Mouse (Mus musculus) midbrain, postnatal 0 days (tissue): ENCODE measurements around the gene Gpr27. TPM values are rescaled to one million over a fixed set of nuclear protein-coding genes. Genes with fewer than 3 reads are reported as not detected.

Experiments used
- ATAC-seq: fragments of 200-750 bp; cut with Nextera tagmentation; 2 replicates; pipeline ENCODE4 v1.8.0; 2017; ENCODE audit warnings: moderate number of reproducible peaks, mild to moderate bottlenecking, moderate TSS enrichment, moderate library complexity; ENCODE audit not compliant: low FRiP score
- DNase-seq: peaks from one replicate; pipeline ENCODE4 v3.0.0-alpha.2; 2015; ENCODE audit warnings: low spot score
- H3K27ac ChIP-seq: fragments of 300-500 bp; sonication (generic); 2 replicates; pipeline ENCODE4 v1.5.1; 2014; ENCODE audit warnings: low read depth, mild to moderate bottlenecking, low read length, mixed read lengths
- H3K27me3 ChIP-seq: fragments of 300-500 bp; sonication (generic); 2 replicates; pipeline ENCODE4 v1.6.1; 2014; ENCODE audit warnings: low read length, control low read depth, mixed read lengths; ENCODE audit not compliant: insufficient read depth
- H3K36me3 ChIP-seq: fragments of 300-500 bp; sonication (generic); 2 replicates; pipeline ENCODE4 v1.6.1; 2014; ENCODE audit warnings: low read length, control low read depth, mixed read lengths; ENCODE audit not compliant: insufficient read depth
- H3K4me1 ChIP-seq: fragments of 300-500 bp; sonication (generic); 2 replicates; pipeline ENCODE4 v1.6.1; 2014; ENCODE audit warnings: mild to moderate bottlenecking, control low read depth, antibody characterized with exemption, low read length, mixed read lengths; ENCODE audit not compliant: insufficient read depth
- H3K4me2 ChIP-seq: fragments of 300-500 bp; sonication (generic); 2 replicates; pipeline ENCODE4 v1.6.1; 2014; ENCODE audit warnings: low read depth, mild to moderate bottlenecking, low read length, mixed read lengths; ENCODE audit not compliant: poor library complexity, severe bottlenecking
- H3K4me3 ChIP-seq: fragments of 300-500 bp; sonication (generic); 2 replicates; pipeline ENCODE4 v1.5.1; 2014; ENCODE audit warnings: low read depth, mild to moderate bottlenecking, low read length, moderate library complexity
- H3K9ac ChIP-seq: fragments of 300-500 bp; sonication (generic); replicated peaks from 2 replicates; pipeline ENCODE4 v1.6.1; 2014; ENCODE audit warnings: mild to moderate bottlenecking, low read length, moderate library complexity, mixed read lengths; ENCODE audit not compliant: poor library complexity, severe bottlenecking
- H3K9me3 ChIP-seq: fragments of 300-500 bp; sonication (generic); 2 replicates; pipeline ENCODE4 v1.6.1; 2016; ENCODE audit warnings: low read length, control low read depth
- CTCF ChIP-seq: IDR thresholded peaks from 2 replicates; pipeline ENCODE4 v1.5.1; 2016; ENCODE audit warnings: antibody characterized with exemption, mild to moderate bottlenecking
- WGBS: fragments of 180-500 bp; shearing (Covaris S2); extraction: QIAGEN DNeasy Blood & Tissue Kit; methylation state at CpG from one replicate; pipeline ENCODE4 v1.1.7; 2014; 5-methylcytosine and 5-hydroxymethylcytosine counted together
- polyA plus RNA-seq: library from polyadenylated mRNA; unstranded; fragments of >200 nt; fragmentation: Nextera tagmentation; extraction: Ambion mirVana; gene quantifications from 2 replicates; pipeline ENCODE4 v1.2.1, GENCODE M21; 2015
- total RNA-seq: library from RNA; depleted of rRNA; stranded (reverse); fragments of >200 nt; gene quantifications from 2 replicates; pipeline ENCODE4 v1.2.3, GENCODE M21; 2014

The Gpr27 gene
- total and polyA plus RNA-seq, 2 experiments from 2014 or later = 27.8 to 110 TPM

DNA sequence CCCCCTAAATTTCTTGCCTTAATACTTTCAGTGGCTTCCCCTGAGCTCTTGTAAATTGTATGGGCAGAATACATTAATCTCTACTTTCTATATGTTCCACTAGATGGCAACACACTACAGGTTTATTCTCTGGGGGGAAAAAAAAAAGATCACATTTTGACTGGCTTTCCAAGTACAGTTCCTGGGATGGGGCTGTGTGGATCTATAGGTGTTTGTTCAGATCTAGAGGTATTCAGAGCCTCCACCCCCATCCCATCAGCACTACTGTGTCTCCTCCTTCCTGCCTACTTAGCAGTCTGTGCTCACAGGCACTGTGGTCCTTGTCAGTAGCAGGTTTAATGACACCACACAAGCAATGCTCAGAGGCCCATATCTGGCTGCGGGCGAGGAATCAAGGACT lies 40.1 kb upstream of the Gpr27 start:
- no peak overlapping the region for H3K9ac ChIP-seq
- 77% methylated on average over 2 of the region's 2 CpGs for WGBS
- TF ChIP-seq CTCF = peak; percentile 69
- H3K9me3 ChIP-seq = no peaks in the 10 kb centered on the region
- H3K4me3 ChIP-seq = no peak overlapping the region
- H3K36me3 ChIP-seq = no peaks in the 10 kb centered on the region
- H3K27ac ChIP-seq = no peak overlapping the region
- H3K4me2 ChIP-seq = no peak overlapping the region
- H3K4me1 ChIP-seq = no peaks in the 10 kb centered on the region
- no peaks in the 10 kb centered on the region for H3K27me3 ChIP-seq
- ATAC-seq (no peak), DNase-seq (peak; percentile 67)

DNA sequence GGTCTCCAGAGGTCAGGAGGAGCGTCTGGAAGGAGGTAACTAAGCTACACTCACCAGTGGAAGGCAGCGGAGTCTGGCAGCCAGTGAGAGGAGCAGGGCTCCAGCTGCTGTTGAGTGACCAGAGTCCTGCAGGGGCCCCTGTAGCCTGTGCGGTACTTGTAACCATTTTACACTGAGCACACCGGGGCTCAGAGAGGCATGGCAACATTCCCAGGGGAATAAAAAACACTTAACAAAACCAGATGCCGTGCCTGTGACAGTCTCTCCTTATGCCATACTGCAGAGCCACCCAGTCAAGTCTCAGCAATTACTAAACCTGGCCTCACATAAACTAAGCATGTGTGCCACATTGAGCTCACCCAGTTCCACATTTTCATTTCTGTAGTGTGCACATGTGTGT lies 38.1 kb upstream of the Gpr27 start:
- Histone ChIP-seq H3K27ac (no peak overlapping the region), H3K9me3 (no peaks in the 10 kb centered on the region), H3K4me3 (no peak overlapping the region), H3K36me3 (no peaks in the 10 kb centered on the region), H3K4me2 (no peak overlapping the region), H3K4me1 (no peaks in the 10 kb centered on the region), H3K27me3 (no peaks in the 10 kb centered on the region), H3K9ac (no peak overlapping the region)
- 54% methylated on average over 5 of the region's 5 CpGs for WGBS
- no peak for ATAC-seq
- DNase-seq = no peak
- TF ChIP-seq CTCF = no peak

DNA sequence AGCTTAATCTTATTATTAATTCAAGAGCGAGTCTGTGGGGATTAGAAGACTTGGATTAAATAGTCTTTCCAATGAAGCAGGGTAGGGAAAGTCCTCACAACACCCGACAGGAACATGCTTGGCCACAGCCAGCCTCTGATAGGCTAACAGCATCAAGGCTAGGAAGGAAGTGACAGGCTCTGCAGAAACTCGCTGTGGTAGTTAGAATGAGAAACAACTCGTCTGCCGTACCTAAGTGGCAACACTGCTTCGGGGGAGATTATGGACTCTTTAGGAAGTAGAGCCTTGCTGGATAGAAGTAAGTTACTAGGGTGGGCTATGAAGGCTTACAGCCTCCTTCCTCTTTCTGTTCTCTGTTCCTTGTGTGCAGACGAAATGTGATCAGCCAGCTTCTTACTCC lies 37.0 kb upstream of the Gpr27 start:
- H3K4me1 ChIP-seq = no peaks in the 10 kb centered on the region
- WGBS = 40% methylated on average over 7 of the region's 7 CpGs

DNA sequence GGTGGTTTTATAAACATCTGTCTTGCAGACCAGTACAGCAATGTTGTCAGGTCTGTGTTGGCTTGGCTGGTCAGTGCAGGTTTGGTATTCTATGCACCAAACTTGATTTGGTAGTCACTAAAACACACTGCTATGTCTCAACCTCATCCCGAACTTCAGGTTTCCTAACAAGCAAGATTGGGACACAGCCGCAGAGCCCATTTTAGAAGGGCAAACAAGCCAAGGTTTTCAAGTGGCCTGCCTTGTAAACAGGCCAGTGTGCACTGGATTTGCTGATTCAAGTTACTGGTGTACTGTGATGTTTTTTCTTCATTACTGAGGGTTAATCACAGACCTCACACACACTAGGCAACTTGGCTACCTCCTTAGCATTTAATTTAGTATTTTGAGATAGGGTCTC lies 36.4 kb upstream of the Gpr27 start:
- Histone ChIP-seq H3K9me3 (no peaks in the 10 kb centered on the region), H3K36me3 (no peaks in the 10 kb centered on the region), H3K4me2 (no peak overlapping the region), H3K27ac (no peak overlapping the region), H3K9ac (no peak overlapping the region), H3K27me3 (no peaks in the 10 kb centered on the region), H3K4me1 (no peaks in the 10 kb centered on the region), H3K4me3 (no peak overlapping the region)
- WGBS = 88% methylated on average over 2 of the region's 2 CpGs
- no peak for TF ChIP-seq CTCF
- DNase-seq = no peak
- no peak for ATAC-seq

More for the DNA sequence above, 37.0 kb upstream of the Gpr27 start:
- no peaks in the 10 kb centered on the region for H3K36me3 ChIP-seq
- H3K4me2 ChIP-seq = no peak overlapping the region
- TF ChIP-seq CTCF = no peak
- H3K4me3 ChIP-seq = no peak overlapping the region
- no peak for ATAC-seq
- H3K27ac ChIP-seq = no peak overlapping the region
- H3K27me3 ChIP-seq = no peaks in the 10 kb centered on the region
- H3K9me3 ChIP-seq = no peaks in the 10 kb centered on the region
- no peak for DNase-seq
- no peak overlapping the region for H3K9ac ChIP-seq

DNA sequence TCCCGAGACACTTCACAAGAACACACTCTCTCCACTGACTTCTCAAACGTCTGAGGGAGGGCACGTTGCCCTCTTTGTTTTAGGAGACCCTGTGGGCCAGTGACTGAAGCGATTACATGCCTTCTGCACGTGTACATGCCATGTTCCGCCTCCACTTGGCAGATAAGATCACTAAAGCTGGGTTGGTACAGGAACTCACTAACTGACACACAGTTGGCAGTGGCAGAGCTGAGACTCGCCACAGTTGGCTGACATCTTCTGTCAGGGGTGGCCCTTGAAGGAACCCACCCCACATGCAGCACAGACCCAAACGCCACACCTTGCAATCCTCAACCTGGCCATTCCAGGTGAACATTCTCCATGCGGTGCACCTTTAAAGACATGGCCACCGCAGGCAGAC lies 33.9 kb upstream of the Gpr27 start:
- ATAC-seq (no peak), DNase-seq (no peak)
- no peaks in the 10 kb centered on the region for H3K9me3 ChIP-seq
- H3K4me2 ChIP-seq = no peak overlapping the region
- H3K27ac ChIP-seq = no peak overlapping the region
- no peaks in the 10 kb centered on the region for H3K4me1 ChIP-seq
- H3K36me3 ChIP-seq = no peaks in the 10 kb centered on the region
- no peak for TF ChIP-seq CTCF
- WGBS = 87% methylated on average over 10 of the region's 10 CpGs
- H3K9ac ChIP-seq = no peak overlapping the region
- H3K4me3 ChIP-seq = no peak overlapping the region
- H3K27me3 ChIP-seq = no peaks in the 10 kb centered on the region

DNA sequence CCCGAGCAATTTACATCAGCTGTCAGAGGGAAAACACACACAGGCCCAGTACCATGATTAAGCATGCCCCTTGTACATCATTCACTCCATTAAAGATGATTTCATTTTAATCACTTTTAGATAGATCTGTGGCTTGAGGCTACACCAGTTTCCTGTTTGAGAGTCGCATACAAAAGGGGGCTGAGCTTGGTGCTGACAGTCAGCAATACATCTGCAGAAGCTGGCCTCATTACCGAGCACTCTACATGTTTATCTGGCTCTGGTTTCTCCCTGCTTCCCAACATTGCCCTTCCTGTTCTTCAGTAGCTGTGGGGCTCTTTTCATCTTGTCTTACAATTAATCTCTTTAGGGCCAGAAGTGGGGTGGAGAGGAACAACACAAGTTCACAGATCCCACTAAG lies 32.0 kb upstream of the Gpr27 start:
- DNase-seq = no peak
- H3K4me1 ChIP-seq = 0 out of 2 replicates have a peak, but pooled peaks cover 2% of the 10 kb centered on the region
- no peak overlapping the region for H3K9ac ChIP-seq
- ATAC-seq = no peak
- no peak overlapping the region for H3K4me2 ChIP-seq
- no peaks in the 10 kb centered on the region for H3K9me3 ChIP-seq
- H3K27ac ChIP-seq = no peak overlapping the region
- no peak overlapping the region for H3K4me3 ChIP-seq
- 32% methylated on average over 3 of the region's 3 CpGs for WGBS
- TF ChIP-seq CTCF = no peak
- no peaks in the 10 kb centered on the region for H3K36me3 ChIP-seq
- no peaks in the 10 kb centered on the region for H3K27me3 ChIP-seq

DNA sequence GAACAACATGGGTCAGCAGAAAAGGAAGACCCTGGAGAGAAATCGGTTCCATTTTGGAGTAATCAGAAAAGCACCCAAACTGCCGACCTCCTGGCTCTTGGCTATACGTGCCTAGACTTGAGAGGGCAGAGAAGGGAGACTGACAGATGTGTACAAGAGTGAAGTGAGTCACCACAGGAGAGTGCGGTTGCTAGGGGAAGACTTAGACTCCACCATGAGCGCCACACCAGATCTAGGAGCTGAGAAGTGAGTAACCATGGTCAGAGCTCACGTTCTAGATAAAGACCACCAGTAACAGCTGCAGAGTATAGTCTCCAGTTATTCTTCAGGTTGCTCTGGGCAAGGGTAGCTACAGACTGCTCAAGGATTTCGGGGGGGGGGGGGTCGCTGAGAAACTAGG lies 29.2 kb upstream of the Gpr27 start:
- WGBS = 85% methylated on average over 7 of the region's 8 CpGs
- no peaks in the 10 kb centered on the region for H3K36me3 ChIP-seq
- no peak overlapping the region for H3K27ac ChIP-seq
- no peak overlapping the region for H3K4me3 ChIP-seq
- no peaks in the 10 kb centered on the region for H3K27me3 ChIP-seq
- H3K9me3 ChIP-seq = no peaks in the 10 kb centered on the region
- no peak overlapping the region for H3K9ac ChIP-seq
- H3K4me1 ChIP-seq = peaks cover 14% of the 10 kb centered on the region; the same call in 1 of the 2 replicates
- DNase-seq = no peak
- H3K4me2 ChIP-seq = no peak overlapping the region
- no peak for TF ChIP-seq CTCF
- ATAC-seq = no peak
